Mouse (Mus musculus) embryo, embryonic 10 days (tissue): Measurements from ENCODE around the gene Nmrk1.
A peak's percentile ranks its signal among the peaks of the same experiment; 100 is the strongest.
"Not testable (repeated sequence)": the region's sequence is repeated elsewhere in the genome, so short reads cannot be mapped to it uniquely, and the experiment has no call there.

ENCODE experiments used
- DNase-seq: peaks from one replicate; pipeline ENCODE4 v3.0.0-alpha.2; 2015; ENCODE audit warnings: low spot score

Gene Nmrk1

GRCm38 (mm10) chr19:18631644-18632219 lies at the start of gene Nmrk1, which contains the start of gene Ostf1:
Gene Nmrk1 (plus strand): TSS chr19:18631950.
Gene Ostf1 (minus strand): TSS chr19:18631823.
- peak; percentile 95 for DNase-seq

- no peak for DNase-seq
Measured at GRCm38 (mm10) chr19:18582226-18582625, 49.5 kb upstream of the Nmrk1 start.

GRCm38 (mm10) chr19:18582887-18583286 lies 48.9 kb upstream of the Nmrk1 start:
- DNase-seq, result no peak

- no peak for DNase-seq
Measured at GRCm38 (mm10) chr19:18583706-18584105, 48.0 kb upstream of the Nmrk1 start.

- no peak for DNase-seq
Measured at GRCm38 (mm10) chr19:18584621-18585020, 47.1 kb upstream of the Nmrk1 start.

GRCm38 (mm10) chr19:18587118-18587517 lies 44.6 kb upstream of the Nmrk1 start:
- no peak for DNase-seq

GRCm38 (mm10) chr19:18588243-18588642 lies 43.5 kb upstream of the Nmrk1 start:
- DNase-seq, result no peak

GRCm38 (mm10) chr19:18588801-18589200 lies 42.9 kb upstream of the Nmrk1 start:
- DNase-seq, result not testable (repeated sequence)

GRCm38 (mm10) chr19:18589276-18589675 lies 42.5 kb upstream of the Nmrk1 start:
- no peak for DNase-seq

GRCm38 (mm10) chr19:18590234-18590633 lies 41.5 kb upstream of the Nmrk1 start:
- no peak for DNase-seq

GRCm38 (mm10) chr19:18590942-18591354 lies 40.8 kb upstream of the Nmrk1 start:
- DNase-seq, result no peak

GRCm38 (mm10) chr19:18592919-18593318 lies 38.8 kb upstream of the Nmrk1 start:
- DNase-seq, result no peak

- DNase-seq, result no peak
Measured at GRCm38 (mm10) chr19:18593722-18594121, 38.0 kb upstream of the Nmrk1 start.

- DNase-seq, result no peak
Measured at GRCm38 (mm10) chr19:18596876-18597275, 34.9 kb upstream of the Nmrk1 start.

GRCm38 (mm10) chr19:18597772-18598171 lies 34.0 kb upstream of the Nmrk1 start:
- no peak for DNase-seq

- DNase-seq, result no peak
Measured at GRCm38 (mm10) chr19:18598265-18598926, 33.4 kb upstream of the Nmrk1 start.

GRCm38 (mm10) chr19:18599051-18599450 lies 32.7 kb upstream of the Nmrk1 start:
- no peak for DNase-seq

- no peak for DNase-seq
Measured at GRCm38 (mm10) chr19:18599650-18600049, 32.1 kb upstream of the Nmrk1 start.

GRCm38 (mm10) chr19:18600611-18601010 lies 31.1 kb upstream of the Nmrk1 start:
- no peak for DNase-seq

GRCm38 (mm10) chr19:18603011-18603410 lies 28.7 kb upstream of the Nmrk1 start:
- DNase-seq, result no peak

- DNase-seq, result no peak
Measured at GRCm38 (mm10) chr19:18607907-18608306, 23.8 kb upstream of the Nmrk1 start.

- peak; percentile 64 for DNase-seq
Measured at GRCm38 (mm10) chr19:18608975-18609374, 22.8 kb upstream of the Nmrk1 start.

- no peak for DNase-seq
Measured at GRCm38 (mm10) chr19:18614337-18614736, 17.4 kb upstream of the Nmrk1 start.
